Mouse (Mus musculus) embryo, embryonic 10.5 days (tissue): ENCODE results near the gene Dhdh.
A peak's percentile ranks its signal among the peaks of the same experiment; 100 is the strongest.
"Not testable (repeated sequence)": the region's sequence is repeated elsewhere in the genome, so short reads cannot be mapped to it uniquely, and the experiment has no call there.

Experiments used
- DNase-seq: peaks from one replicate; pipeline ENCODE4 v3.0.0-alpha.2; 2015; ENCODE audit warnings: low spot score

Dhdh gene

DNA sequence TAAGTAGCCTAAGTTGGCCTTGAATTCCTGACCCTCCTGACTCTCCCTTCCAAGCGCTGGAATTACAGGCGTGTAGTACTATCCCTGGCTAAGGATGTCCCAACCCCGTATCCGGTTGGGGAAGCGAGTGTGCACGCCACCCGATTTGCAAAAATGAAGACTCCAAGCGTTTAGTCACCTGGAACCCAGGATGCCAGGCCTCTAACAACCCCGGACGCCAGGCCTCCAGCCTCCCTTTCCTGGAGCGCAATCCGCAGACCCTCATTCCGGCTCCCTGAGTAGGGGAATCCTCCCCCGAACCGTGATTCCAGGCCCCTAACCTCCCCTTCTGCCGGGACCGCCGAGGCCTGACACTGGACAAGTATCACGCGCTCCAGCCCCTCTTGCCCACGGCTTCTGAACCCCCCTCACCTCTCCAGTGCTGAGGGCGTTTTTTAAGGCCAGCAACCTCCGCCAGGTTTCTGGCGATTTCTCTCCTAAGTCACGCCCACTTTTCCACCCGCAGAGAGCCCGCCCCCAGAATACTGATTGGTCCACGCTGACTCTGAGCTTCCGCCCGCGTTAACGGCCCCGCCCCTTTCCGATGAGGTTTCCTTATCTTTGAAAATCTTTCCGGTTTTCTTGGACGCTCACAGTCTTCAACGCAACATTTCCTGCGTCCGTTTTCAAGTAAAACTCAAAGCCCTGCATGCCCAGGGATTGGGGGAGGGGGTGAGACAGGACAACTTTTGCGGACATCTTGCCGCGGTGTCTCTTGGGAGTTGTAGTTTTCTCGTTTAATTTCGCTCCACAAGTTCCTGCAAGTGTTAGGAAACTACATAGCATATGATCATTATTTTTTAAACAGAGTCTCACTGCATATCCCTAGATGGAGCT, 21.5 kb upstream of the Dhdh start, which contains the start of gene Nucb1:
TSS of gene Nucb1 (minus strand) at position 495 of the 876 bp plus-strand sequence.
- peak; percentile 98 for DNase-seq

DNA sequence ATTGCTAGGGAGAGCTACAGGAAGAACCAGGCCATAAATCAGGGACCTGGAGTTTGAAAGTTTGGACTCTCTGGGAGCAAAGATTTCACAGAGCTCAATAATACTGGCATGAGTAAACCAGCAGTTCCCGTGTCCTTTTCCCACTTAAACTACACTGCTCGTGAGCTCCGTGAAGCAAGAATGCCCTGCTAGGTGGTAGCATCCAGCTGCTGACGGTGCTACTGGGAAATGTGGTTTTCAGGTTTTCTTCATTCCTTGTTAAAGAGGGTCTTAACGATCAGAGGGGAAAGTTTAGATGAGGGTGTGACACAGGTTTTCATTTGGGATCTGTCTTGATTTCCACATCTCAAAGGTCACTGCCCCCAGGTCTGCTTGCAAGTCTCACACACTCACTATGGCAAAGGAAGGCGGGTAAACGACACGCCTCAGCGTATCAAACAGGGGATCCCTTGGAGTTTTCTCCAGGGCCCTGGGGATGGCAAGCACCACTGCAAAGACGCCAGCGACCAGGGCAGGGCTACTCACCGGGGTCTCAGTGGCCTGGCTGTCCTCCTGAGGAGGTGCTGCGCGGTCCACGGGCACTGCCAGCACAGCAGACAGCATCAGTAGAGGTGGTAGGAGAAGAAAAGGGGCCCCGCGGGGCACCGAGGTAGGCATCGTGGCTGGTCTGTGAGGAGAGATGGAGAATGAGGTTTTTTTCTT, 20.7 kb upstream of the Dhdh start:
- no peak for DNase-seq

DNA sequence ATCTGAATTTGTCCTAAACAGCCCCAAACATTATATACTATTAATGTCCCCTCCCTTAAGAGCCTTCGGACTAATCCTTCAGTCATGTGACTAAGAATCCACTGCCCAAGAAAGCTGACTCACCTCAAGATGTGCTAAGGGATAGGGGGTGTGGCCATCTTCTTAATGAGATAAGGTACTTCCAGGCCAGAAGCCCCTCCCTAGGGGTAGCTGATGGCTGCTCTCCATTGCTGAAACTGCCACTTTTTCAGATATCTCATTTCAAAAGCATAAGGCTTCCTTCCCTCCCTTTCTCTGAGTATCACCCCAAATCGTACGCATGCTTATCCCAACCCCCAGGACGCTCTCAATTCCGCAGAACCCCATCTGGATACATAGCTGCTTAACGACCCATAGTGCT, 20.0 kb upstream of the Dhdh start:
- no peak for DNase-seq

- no peak for DNase-seq
These were observed 19.0 kb upstream of the Dhdh start for GRCm38 (mm10) chr7:45507583-45507982.

DNA sequence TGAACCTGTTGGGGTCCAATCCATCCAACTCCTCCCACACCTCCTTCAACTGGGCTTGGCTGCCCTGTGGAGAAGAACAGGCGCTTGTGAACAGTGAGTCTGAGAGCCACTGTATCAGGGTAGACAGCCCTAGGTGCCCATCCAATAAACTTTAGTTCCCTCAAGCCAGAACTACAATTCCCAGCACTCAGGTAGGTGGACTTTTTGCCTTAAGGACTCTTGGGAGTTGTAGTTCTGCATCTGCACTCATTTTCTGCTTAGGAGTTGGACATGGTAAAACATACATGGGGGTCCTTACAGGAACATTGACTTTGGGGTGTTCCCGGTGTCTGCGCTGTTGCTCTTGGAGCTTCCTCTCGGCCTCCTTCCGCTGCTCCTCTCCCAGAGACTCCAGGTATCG, 9.8 kb upstream of the Dhdh start:
- no peak for DNase-seq

DNA sequence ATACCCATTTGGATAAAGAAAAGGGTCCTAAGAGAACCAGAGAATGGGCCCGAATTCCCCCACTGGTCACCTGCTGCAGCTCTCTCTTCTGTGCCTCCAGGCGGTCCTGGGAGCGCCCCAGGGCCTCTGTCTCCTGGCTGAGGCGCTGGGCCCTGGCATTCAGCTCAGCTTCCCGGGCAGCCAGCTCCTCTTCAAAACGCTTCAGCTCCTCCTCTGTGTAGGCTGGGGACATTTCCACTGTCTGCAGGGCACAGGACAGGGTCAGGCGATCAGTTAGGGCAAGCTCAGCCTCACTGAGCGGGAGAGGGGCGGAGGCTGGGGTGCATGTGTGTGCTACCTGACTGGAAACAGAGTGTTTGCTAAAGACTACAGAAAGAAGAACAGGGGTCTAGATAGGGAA, 5.9 kb upstream of the Dhdh start:
- no peak for DNase-seq

DNA sequence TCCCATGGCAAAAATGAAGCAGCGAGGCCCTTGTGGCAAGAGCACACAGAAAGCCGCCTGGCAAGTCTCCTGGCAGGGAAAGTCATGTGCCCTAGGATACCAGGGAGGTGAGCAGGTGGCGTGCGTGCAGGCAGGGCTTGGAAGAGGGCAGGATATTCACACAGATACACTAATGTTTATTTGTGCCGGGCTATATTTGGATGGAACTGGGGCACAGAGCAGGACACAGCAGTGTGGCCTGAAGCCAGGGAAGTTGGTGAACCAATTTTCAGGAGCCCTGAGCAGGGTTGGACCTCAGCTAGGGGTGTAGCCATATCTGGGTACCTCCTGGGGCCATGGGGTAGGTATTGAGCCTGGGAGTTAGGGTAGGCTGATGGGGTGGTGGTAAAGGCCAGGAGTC, 4.3 kb upstream of the Dhdh start:
- DNase-seq = no peak

DNA sequence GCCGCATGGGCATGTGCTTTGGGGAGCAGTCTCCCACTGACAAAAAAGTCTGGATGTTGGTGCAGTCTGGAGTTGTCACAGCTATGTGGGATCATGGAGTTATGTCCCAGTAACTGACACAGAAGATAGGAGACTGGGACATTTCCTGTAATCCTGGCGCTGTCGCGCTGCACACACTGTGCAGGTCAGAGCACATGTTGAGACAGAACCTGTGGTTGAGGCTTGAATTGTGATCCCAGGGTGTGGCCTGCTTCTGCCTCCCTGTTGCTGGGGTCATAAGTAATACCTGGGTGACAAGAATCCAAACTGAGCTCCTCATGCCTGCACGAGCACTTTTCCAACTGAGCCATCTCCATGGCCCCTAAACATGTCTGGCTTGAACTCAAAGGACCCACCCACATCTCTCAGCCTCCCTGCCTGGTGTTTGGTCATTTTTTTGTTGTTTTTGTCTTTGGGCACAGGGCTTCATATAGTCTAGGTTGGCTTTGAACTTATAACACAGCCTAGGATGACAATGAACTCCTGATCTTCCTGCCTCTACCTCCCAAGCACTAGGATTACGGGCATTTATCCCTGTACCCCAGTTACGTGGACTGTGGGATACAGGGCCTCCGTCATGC, 3.7 kb upstream of the Dhdh start:
- DNase-seq = no peak

GRCm38 (mm10) chr7:45491264-45491663, 2.7 kb upstream of the Dhdh start:
- no peak for DNase-seq

DNA sequence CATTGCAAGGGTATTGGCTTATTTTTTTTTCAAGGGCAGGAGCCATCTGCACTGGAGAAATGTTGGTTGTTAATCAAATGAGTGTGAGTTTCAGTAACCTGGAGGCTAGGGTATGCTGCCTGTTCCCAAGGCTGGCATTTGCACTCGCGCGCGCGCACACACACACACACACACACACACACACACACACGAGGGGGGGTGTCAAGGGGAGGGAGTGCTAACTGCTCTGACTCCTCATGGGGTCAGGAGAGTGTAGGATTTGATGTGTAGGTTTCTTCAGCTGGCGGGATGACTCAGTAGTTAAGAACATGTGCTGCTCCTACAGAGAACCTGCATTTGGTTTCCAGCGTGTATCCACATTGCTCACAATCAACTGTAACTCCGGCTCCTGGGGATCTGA, 2.2 kb upstream of the Dhdh start:
- DNase-seq = peak; percentile 43

DNA sequence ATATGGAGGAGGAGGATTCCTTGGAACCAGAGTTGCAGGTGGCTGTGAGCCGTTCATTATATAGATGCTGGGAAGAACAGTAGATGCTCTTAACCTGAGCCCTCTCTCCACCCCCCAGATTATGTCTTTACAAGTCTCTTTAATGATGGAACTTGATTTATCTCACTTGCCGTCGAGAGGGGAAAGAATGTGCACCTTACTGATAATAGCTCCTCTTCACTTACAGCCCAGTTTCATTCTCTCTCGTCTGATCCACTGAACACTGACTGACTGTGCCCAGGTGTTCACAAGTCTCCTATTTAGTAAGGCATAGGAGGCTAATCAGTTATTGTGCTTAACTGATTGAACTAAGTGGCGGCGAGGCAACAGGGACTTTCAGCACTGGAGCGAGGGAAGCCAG, 973 bp upstream of the Dhdh start:
- no peak for DNase-seq

DNA sequence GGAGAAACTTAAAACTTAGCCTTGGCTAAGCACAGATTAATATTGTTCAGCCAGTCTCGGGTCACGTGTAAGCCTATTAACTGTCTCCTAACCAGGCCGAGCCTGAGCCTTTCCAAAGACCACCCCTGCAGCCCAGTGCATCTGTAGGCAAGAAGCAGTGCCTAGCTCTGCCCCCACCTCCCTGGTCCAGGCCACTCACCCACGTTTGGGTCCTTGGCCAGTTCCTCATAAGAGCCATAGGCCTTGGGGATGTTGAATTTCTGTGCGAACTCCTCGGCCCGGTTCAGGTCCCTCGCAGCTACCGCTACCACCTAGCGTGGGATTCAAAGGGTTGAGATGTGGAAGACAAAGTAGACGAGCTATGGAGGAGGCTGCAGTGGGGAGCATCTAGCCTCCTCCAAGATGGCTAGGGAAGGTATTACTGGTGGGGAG, 728 bp downstream of the Dhdh start:
- peak; percentile 46 for DNase-seq

DNA sequence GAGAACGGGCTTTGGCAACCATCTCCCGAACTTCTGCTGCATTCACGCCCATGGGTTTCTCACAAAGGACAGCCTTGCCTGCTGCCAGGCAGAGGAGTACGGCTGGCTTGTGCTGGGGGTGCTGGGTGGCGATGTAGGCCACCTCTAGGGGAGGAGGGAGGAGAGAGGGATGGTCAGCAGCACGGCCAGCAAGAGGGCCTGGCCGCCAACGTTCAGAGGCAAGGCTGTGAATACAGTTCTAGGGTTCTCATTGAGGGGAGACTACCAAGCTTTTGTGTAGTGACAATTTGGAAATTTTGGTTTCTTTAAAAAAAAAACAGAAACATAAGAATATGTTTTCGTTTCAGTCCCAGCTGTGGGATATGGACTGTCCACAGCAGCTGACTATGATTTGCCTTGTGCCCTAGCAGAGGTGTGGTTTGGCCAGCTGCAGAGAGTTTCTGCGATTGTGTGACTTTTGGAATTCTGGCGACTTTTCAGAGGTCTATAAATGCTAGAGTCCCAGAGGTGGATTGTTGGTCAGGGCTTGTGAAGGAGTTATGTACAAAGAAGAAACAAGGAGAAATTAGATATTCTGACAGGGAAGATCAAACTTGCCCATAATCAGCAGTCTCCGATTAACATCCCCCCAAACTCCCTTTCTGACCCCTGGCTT, 1.7 kb downstream of the Dhdh start, which contains the start of gene Gm45808:
TSS of gene Gm45808 (minus strand) at position 51 of the 655 bp plus-strand sequence.
- DNase-seq = no peak

GRCm38 (mm10) chr7:45486158-45486557, 2.4 kb downstream of the Dhdh start:
- no peak for DNase-seq

DNA sequence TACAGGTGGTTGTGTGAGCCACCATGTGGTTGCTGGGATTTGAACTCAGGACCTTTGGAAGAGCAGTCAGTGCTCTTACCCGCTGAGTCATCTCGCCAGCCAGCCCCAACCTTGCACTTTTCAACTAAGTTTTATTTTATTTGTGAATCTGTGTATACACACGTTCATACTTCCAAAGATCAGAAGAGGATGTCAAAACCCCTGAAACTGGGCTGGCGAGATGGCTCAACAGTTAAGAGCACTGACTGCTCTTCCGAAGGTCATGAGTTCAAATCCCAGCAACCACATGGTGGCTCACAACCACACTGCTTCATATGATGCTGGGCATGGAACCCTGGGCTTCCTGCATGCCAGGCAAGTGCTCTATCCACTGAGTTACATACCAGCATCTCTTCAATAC, 3.6 kb downstream of the Dhdh start:
- not testable (repeated sequence) for DNase-seq

- DNase-seq = no peak
These were observed 6.4 kb downstream of the Dhdh start for GRCm38 (mm10) chr7:45482166-45482565.

- peak; percentile 84 for DNase-seq
These were observed 7.2 kb downstream of the Dhdh start, which contains the start of gene Tulp2 for GRCm38 (mm10) chr7:45481374-45481927. Tulp2 (plus strand) TSS chr7:45481877.

DNA sequence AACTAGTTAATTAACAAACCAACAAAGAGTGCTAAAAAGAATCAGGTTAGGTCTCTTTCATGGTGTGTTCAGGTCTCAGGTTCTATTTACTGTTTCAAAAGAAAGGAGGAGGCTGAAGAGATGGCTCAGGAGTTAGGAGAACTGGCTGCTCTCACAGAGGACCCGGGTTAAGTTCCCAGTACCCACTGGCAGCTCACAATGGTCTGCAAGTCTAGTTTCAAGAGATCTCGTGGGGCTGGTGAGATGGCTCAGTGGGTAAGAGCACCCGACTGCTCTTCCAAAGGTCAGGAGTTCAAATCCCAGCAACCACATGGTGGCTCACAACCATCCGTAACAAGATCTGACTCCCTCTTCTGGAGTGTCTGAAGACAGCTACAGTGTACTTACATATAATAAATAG, 8.3 kb downstream of the Dhdh start:
- DNase-seq = not testable (repeated sequence)

GRCm38 (mm10) chr7:45478774-45479173, 9.8 kb downstream of the Dhdh start:
- no peak for DNase-seq

- peak; percentile 81 for DNase-seq
These were observed 11.6 kb downstream of the Dhdh start for GRCm38 (mm10) chr7:45477003-45477402.

- no peak for DNase-seq
These were observed 12.2 kb downstream of the Dhdh start for GRCm38 (mm10) chr7:45476453-45476852.
